Mouse (Mus musculus) kidney, adult 2 months (tissue): ENCODE results near the gene Fhdc1.

Experiments used
- CTCF ChIP-seq: fragments of 200-500 bp; conservative IDR thresholded peaks from 2 replicates; pipeline ENCODE4 v1.5.1; 2011; ENCODE audit warnings: low read depth, mild to moderate bottlenecking, control low read depth, low read length, moderate library complexity, mixed read lengths; ENCODE audit not compliant: insufficient read depth, insufficient read length
- POLR2A ChIP-seq: fragments of 200-500 bp; IDR thresholded peaks from one replicate; pipeline ENCODE4 v1.6.1; 2011; ENCODE audit warnings: low read depth, low read length, control low read depth

- no peak for TF ChIP-seq CTCF
- TF ChIP-seq POLR2A = no peak
Measured at GRCm38 (mm10) chr3:84488716-84489115, 8.5 kb upstream of the Fhdc1 start.
